Mouse (Mus musculus): ENCODE results near the gene Tmem11.

GRCm38 (mm10) chr11:60866021-60866420, 13.1 kb downstream of the Tmem11 start:
- TF ChIP-seq GATA2 (IDR thresholded peaks at IDR 0.05; ENCODE audit: borderline replicate concordance, low read depth, low read length) (no peak), CTCF (IDR thresholded peaks at IDR 0.05; ENCODE audit: low read depth, low read length) (no peak), POLR2AphosphoS5 (IDR thresholded peaks at IDR 0.05; ENCODE audit: insufficient replicate concordance, low read depth, low read length) (no peak)

All from G1E (cell line).